Mouse (Mus musculus) heart, postnatal 25 days (tissue): ENCODE data around the gene Elf5. TPM values are rescaled to one million over a fixed set of nuclear protein-coding genes. Genes with fewer than 3 reads are reported as not detected.

Experiments used
- DNase-seq: peaks from one replicate; pipeline ENCODE4 v3.0.0; 2022; ENCODE audit warnings: low spot score
- intact Hi-C: fragments of 180-260 bp; cut with DNase I; formaldehyde crosslinking; loops from one replicate; pipeline ENCODE4 v1.15.1; 2025
- total RNA-seq, 2 experiments: library from RNA; stranded (reverse); gene quantifications; 2 replicates each; pipeline ENCODE4 v1.2.3; 2021

Gene Elf5
- not detected for total RNA-seq

DNA sequence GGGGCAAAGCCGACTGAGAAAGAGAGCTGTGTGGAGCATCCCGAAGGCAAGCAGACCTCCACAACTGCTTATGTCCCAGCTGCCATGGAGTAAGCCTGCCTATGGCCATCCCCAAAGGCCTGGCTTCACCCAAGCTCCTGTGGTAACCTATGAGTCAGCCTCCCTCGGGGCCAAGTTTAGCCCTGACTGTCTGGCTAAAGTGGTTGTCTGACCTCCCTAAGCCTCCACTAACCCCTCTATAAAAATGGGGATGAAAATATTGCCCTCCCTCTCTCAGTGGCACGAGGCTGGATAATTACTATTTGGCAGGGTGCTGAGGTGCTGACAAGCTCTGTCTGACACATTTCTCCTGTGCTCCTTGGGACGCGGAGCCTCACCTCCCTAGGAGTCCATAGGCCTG is at the start of gene Elf5:
TSS of gene Elf5 (plus strand) at position 341 of the 400 bp plus-strand sequence.
- intact Hi-C loops = no loop called here
- DNase-seq = no peak

DNA sequence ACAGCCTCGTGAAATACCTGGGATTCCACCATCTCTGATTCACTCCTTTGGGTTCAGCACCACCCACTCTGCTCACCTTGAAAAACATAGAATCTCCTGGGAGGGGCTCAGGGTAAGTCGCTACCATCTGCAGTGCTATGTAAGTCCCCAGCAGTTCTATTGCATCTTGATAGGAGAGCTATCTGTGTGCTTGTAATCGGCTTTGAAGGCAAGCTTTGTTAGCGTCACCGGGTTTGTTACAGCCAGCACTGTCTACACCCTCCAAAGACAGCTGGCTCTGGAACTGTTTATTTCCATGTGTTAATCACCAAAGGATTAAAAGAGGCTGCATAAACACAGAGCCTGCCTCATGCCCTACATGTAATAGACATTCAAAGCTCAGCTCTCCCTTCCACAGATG is 38.9 kb upstream of the Elf5 start:
- intact Hi-C loops = no loop called here
- no peak for DNase-seq

DNA sequence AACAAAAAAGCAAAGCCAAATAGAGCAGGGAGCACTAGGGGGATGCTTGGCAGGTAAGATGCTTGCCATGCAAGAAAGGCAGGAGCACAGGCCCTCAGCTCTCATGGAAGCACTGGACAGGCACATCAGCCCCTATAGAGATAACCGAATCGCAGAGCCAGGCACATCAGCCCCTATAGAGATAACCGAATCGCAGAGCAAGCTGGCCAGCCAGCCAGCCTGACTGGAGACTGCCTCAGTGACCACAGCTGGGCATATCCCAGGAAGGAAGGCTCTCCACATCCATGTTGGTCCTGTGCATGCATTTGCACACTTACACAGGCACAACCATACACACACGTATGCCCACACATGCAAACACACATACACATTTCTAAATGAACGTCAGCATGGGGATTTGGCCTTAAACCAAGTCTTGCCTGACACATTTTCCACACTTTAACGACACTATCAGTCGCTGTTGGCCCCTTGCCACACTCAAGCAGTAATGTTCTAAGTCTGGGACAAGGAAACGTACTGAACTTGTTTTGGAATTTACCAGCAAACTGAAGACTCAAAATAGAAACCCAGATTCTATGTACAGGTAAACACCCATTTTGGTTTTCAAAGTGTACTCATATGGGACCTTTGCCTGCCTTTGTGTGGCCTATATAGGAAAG is 31.9 kb upstream of the Elf5 start:
- no peak for DNase-seq
- intact Hi-C loops = no loop called here

DNA sequence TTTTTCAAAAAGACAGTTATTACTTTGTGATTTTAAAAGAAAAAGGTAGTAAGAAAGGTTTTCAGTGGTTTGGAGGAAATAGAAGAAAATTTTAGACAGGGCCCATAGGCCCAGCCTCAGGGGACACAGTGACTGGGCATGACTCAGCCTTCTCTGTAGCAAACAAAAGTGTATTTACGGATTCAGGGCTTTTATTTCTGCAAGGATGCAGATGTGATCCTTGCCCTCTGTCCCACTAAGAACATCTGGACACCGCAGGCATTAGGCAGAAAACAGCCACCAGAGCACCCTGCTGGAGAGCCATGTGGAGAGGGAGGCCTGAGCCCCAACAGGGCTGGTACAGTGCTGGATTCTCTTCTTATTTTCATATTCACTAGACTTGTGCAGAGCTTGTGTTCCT is 29.3 kb upstream of the Elf5 start:
- DNase-seq = no peak
- intact Hi-C loops = no loop called here

- intact Hi-C loops = no loop called here
These were observed 23.6 kb upstream of the Elf5 start for GRCm38 (mm10) chr2:103387881-103388280.

GRCm38 (mm10) chr2:103388311-103388710 is 23.2 kb upstream of the Elf5 start:
- intact Hi-C loops = no loop called here

More at GRCm38 (mm10) chr2:103387881-103388280, 23.6 kb upstream of the Elf5 start:
- no peak for DNase-seq

DNA sequence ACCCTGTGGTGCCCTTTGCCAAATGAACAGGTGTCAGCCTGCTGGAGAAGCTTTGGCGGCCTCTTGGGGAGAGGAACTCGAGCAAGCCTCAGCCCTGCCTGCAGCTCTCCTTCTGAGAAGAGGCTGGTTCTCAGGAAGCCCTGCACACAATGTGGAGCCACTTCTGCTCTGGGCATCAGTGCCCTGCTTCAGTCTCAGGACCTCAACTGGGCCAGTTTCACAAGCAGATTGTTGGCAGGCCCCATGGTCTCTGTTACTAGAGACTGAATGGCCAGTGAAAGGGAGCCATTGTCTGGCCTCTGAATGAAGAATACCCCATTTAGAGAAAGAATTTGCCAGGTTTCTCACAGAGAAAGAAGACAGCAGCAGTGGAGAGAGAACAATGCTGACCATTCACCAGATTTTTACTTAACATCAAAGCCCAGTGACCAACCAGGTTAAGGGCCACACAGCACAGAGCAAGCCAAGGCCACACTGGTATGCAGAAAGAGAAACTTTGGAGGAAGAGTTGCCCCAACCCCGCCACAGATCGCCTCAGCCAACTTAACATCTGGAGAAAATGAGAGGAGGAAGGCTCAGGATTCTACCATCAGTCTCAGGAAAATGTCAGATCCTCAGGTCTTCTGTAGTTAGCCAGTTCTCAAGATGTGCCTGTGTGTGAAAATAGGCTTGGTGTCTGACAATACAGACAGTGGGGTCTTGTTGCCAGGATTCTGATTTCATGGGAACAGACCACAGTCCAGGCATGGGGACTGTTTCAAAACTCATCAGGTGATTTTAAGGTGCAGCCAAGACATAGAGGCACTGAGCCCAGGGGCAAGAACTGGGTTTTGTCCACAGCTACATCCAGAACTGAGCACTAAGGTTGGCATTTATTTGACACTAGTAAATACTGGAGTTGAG is 21.2 kb upstream of the Elf5 start:
- intact Hi-C loops = no loop called here
- DNase-seq = no peak

More at GRCm38 (mm10) chr2:103388311-103388710, 23.2 kb upstream of the Elf5 start:
- DNase-seq = no peak

DNA sequence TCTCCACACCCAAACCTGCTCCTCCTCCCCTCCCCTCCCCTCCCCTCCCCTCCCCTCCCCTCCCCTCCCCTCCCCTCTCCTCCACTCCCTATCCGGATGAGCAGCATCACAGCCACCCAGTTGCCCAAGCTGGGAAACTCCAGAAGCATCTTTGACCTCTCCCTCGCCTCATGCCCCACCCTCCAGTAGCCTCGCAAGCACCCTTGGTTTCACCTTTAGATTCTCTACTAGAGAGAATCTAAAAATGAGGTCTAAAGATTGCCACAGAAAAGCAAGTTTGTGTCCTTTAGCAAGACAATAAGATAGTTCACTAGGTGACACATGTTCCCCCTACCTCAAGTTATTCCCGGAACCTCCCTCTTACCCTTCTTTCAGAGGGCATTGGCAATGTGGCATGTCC is 19.9 kb upstream of the Elf5 start:
- no peak for DNase-seq
- intact Hi-C loops = no loop called here

- DNase-seq = no peak
- intact Hi-C loops = no loop called here
These were observed 13.4 kb upstream of the Elf5 start for GRCm38 (mm10) chr2:103398110-103398509.

DNA sequence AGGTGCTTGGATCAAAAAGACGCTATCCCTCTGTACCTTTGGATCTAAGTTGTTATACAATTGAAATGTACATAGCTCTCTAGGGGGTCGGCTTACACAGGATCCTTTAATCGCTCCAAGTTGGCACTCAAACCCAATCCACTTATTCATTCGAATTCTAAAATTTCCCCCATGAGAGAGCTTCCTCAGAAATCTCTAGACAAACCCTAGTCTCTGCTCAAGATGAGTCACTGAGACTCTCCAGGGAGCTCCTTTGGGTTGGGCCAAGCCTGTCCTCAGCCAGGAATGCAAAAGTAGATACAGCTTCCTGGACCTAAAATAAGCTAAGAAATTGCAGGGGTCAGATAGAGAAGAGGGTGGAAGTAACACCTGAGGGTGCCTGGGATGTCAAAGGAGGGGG is 10.8 kb upstream of the Elf5 start:
- DNase-seq = no peak
- intact Hi-C loops = no loop called here

- no peak for DNase-seq
- intact Hi-C loops = no loop called here
These were observed 5.2 kb upstream of the Elf5 start for GRCm38 (mm10) chr2:103406239-103406638.

GRCm38 (mm10) chr2:103411816-103412215 is 328 bp downstream of the Elf5 start:
- intact Hi-C loops = no loop called here

GRCm38 (mm10) chr2:103413381-103413780 is 1.9 kb downstream of the Elf5 start:
- DNase-seq = no peak
- intact Hi-C loops = no loop called here

More at GRCm38 (mm10) chr2:103411816-103412215, 328 bp downstream of the Elf5 start:
- no peak for DNase-seq

- intact Hi-C loops = no loop called here
- no peak for DNase-seq
These were observed 4.3 kb downstream of the Elf5 start for GRCm38 (mm10) chr2:103415774-103416173.

DNA sequence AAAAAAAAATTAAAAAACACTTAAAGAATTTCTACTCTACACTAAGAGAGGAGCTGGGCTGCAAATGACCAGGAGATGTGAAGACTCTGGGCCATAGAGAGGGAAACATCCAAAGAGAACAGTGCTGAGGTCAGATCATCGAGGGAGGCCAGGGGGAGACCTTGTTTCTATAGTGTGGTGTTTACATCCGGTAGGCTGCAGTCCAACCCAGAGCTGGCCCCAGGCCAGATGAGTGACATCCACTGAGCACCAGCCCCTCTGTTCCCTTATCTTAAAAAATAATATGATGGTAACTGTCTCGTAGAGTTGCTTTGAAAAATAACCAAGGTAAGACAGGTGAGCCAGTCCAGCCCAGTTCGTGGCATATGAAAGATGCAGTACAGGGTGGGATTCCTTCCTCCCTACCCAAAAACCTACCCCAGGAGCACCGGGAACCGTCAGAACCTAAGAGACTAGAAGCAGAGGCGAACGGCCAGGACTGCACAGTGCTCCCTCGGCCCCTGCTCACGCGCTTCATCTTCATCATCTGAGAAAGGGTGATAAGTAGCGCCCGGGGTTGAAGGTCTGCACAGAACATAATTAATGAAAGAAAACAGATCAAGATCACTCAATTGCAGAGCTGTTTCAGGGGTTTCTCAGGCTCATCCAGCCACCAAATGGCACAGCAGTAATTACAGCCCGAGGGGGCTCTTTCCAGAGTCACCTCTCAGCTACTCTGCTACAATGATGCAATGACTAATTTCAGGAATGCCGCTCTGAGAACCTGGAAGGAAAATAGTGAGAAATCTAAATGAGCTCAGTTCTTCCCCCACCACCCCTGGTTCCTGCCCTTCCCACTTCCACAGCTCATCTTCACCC is 9.4 kb downstream of the Elf5 start:
- intact Hi-C loops = loop anchor here (5.0 kb wide), 1 partner anchor 334 kb away; no protein-coding TSS in a partner anchor
- DNase-seq = no peak

- no peak for DNase-seq
- intact Hi-C loops = loop anchor here (5.0 kb wide), 1 partner anchor 337 kb away; no protein-coding TSS in a partner anchor
These were observed 12.4 kb downstream of the Elf5 start for GRCm38 (mm10) chr2:103423884-103424283.

GRCm38 (mm10) chr2:103424349-103425026 is 13.0 kb downstream of the Elf5 start:
- intact Hi-C loops = loop anchor here (5.0 kb wide), 1 partner anchor 337 kb away; no protein-coding TSS in a partner anchor

DNA sequence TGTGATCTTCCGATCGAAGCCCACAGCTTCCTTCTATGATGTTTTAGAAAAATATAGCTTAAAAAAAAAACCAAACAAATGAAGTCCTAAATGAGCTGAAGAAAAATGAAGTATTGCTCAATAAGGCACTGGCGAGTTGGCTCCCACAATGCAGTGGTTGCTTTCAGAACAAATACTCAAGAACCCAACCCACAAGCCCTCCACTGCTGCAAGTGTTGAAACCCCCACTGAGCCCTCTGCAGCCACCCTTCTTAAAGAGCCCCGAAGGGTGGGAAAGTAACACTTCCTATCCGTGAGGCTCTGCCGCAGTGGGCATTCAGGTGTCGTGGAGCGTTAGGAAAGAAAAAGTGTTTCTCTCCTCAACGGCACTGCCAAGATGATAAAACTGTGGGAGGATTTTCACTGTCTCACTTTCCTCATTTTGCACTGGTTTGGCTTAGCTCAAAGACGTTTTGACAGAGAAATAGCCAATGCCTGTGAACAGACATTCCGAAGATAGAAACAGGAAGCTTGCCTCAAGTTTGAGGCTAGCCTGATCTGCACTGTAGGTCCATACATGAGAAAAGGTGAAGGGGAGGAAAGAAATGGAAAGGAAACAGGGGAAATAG is 14.1 kb downstream of the Elf5 start:
- intact Hi-C loops = no loop called here
- no peak for DNase-seq

More at GRCm38 (mm10) chr2:103424349-103425026, 13.0 kb downstream of the Elf5 start:
- no peak for DNase-seq

DNA sequence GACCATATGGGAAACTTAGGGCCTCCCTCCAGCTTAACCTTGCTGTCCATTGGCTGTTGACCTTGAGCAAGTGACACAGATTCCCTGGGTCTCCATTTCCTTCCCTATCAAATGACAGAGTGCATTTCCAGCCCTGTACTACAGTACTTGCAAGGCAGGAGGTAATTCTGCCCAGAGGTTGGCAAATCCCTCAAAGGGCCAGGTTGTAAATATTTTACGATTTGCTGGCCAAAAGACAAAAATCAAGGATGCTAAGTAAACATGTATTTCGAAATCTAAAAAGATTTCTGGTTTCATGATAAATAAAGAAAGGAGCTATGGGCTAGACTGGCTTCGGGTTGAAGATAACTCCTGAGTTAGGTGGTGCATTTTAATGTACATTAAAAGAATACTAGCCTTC is 16.9 kb downstream of the Elf5 start:
- no peak for DNase-seq
- intact Hi-C loops = no loop called here
